Mouse (Mus musculus) MEL (cell line): ENCODE measurements around the gene Pabpc1l.

Experiments
- CTCF ChIP-seq, 3 experiments: IDR thresholded peaks in 2 of 3; conservative IDR thresholded peaks in 1 of 3; 2 replicates each; pipeline ENCODE4 v1.5.1; 2011 to 2012; ENCODE audit warnings: low read length in 3 of 3, low read depth in 2 of 3, mild to moderate bottlenecking in 2 of 3, improper control_type of control experiment in 1 of 3, inconsistent platforms in 1 of 3, mixed read lengths in 1 of 3, moderate library complexity in 1 of 3; ENCODE audit not compliant: control insufficient read depth in 1 of 3, insufficient read depth in 1 of 3, poor library complexity in 1 of 3, severe bottlenecking in 1 of 3
- ELF1 ChIP-seq: IDR thresholded peaks from 2 replicates; pipeline ENCODE4 v1.6.1; 2014; ENCODE audit warnings: low read depth, mild to moderate bottlenecking, inconsistent platforms, low read length, improper control_type of control experiment, moderate library complexity
- EP300 ChIP-seq, 2 experiments: IDR thresholded peaks; 2 replicates each; pipeline ENCODE4 v1.6.1; 2011; ENCODE audit warnings: improper control_type of control experiment in 2 of 2, low read length in 2 of 2, low read depth in 1 of 2, mild to moderate bottlenecking in 1 of 2
- GATA1 ChIP-seq: IDR thresholded peaks from 2 replicates; pipeline ENCODE4 v1.6.1; 2011; ENCODE audit warnings: low read depth, low read length, improper control_type of control experiment
- HCFC1 ChIP-seq: IDR thresholded peaks from 2 replicates; pipeline ENCODE4 v1.6.1; 2012; ENCODE audit warnings: low read depth, mild to moderate bottlenecking, inconsistent platforms, low read length, improper control_type of control experiment, moderate library complexity
- MEF2A ChIP-seq: IDR thresholded peaks from 2 replicates; pipeline ENCODE4 v1.6.1; 2014; ENCODE audit warnings: low read depth, mild to moderate bottlenecking, inconsistent platforms, low read length, improper control_type of control experiment; ENCODE audit not compliant: poor library complexity, insufficient replicate concordance, severe bottlenecking; ENCODE audit errors: extremely low read depth
- MYC ChIP-seq: IDR thresholded peaks from 2 replicates; pipeline ENCODE4 v1.6.1; 2011; ENCODE audit warnings: low read depth, mild to moderate bottlenecking, low read length, improper control_type of control experiment, moderate library complexity
- POLR2A ChIP-seq, 2 experiments: IDR thresholded peaks; 2 replicates each; pipeline ENCODE4 v1.6.1; 2011 to 2012; ENCODE audit warnings: low read length in 2 of 2, mild to moderate bottlenecking in 2 of 2, control low read depth in 1 of 2, improper control_type of control experiment in 1 of 2, low read depth in 1 of 2, moderate library complexity in 1 of 2; ENCODE audit not compliant: control insufficient read depth in 1 of 2, insufficient read depth in 1 of 2, poor library complexity in 1 of 2
- POLR2AphosphoS2 ChIP-seq: IDR thresholded peaks from 2 replicates; pipeline ENCODE4 v1.6.1; 2011; ENCODE audit warnings: low read length, improper control_type of control experiment
- TCF12 ChIP-seq: IDR thresholded peaks from 2 replicates; pipeline ENCODE4 v1.6.1; 2014; ENCODE audit warnings: low read depth, mild to moderate bottlenecking, inconsistent platforms, low read length, improper control_type of control experiment, moderate library complexity
- USF1 ChIP-seq: IDR thresholded peaks from 2 replicates; pipeline ENCODE4 v1.6.1; 2014; ENCODE audit warnings: low read depth, mild to moderate bottlenecking, inconsistent platforms, low read length, improper control_type of control experiment, moderate library complexity

DNA sequence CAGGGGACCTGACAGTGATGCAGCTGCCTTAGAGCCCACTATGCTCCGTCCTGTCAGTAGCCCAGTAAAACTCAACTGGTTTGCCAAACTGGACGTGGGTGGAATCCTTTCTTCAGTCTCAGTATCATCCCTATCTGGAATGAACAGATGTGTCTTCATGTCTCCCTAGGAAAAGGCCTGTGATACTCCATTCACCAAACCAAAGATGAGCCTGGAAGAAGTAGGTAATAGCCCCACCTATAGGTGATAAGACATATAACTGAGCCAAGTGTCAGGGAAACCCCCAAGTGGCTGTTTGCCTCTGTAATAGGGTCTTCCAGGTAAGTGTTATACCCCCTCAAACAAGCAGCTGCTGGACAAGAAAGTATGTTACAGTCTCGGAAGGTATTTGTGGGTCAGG lies 6.3 kb upstream of the Pabpc1l start:
- TF ChIP-seq GATA1 (no peak), TCF12 (no peak), MYC (no peak), POLR2A (IDR thresholded peaks at IDR 0.05; ENCODE audit: control insufficient read depth in 1 of 2, insufficient read depth in 1 of 2, low read depth in 1 of 2, low read length in 2 of 2, poor library complexity in 1 of 2) (no peak), EP300 (IDR thresholded peaks at IDR 0.05; ENCODE audit: low read depth in 1 of 2, low read length in 2 of 2) (no peak), MEF2A (no peak), POLR2AphosphoS2 (no peak), CTCF (IDR thresholded peaks at IDR 0.05 in 2 of 3, conservative IDR thresholded peaks at IDR 0.05 in 1 of 3; ENCODE audit: control insufficient read depth in 1 of 3, insufficient read depth in 1 of 3, low read depth in 2 of 3, low read length in 3 of 3, poor library complexity in 1 of 3, severe bottlenecking in 1 of 3) (peak in 2 of 3 experiments; percentile 16 to 47; a peak in 2 of 6 replicates), USF1 (no peak), HCFC1 (no peak), ELF1 (no peak)
